Mouse (Mus musculus): ENCODE measurements around the gene Kcnmb2.
A peak's percentile ranks its signal among the peaks of the same experiment; 100 is the strongest.

Kcnmb2 gene

DNA sequence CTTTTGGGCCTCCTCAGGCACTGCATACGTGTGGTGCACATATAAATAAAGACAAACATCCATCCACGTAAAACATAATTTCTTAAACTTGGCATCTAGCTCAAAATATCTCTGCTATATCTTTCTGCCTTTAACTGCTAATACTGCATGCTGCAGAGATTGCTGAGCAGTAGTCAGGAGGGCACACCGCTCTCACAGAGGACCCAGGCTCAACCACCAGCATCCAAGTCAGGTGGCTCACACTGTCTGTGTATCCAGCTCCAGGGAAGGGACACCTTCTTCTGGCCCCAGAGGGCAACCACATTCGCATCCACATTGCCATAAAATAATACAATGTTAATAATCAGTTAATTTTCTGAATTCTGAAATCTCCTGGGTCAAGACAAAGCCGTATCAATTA lies 241.9 kb downstream of the Kcnmb2 start:
- no peak for DNase-seq (ENCODE audit: low spot score)

DNA sequence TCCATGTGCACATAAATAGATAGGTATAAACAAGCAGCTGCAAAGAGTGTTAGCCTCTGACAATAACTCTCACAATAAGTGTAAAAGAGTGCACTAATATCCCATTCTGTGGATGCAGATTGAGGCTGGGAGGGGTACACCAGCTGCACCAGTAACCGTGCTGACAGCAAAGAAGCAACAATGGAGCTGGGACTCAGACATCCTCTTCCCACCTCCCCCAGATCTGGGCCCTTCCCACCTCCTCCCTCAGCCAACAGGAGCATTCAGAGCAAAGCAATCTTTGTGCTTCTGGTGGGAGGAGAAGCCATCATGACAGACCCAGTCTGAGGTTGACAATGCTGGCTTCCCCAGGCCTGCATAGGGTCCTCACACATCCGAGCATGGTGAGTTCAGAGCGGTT lies 242.3 kb downstream of the Kcnmb2 start:
- DNase-seq (ENCODE audit: low spot score), result no peak

DNA sequence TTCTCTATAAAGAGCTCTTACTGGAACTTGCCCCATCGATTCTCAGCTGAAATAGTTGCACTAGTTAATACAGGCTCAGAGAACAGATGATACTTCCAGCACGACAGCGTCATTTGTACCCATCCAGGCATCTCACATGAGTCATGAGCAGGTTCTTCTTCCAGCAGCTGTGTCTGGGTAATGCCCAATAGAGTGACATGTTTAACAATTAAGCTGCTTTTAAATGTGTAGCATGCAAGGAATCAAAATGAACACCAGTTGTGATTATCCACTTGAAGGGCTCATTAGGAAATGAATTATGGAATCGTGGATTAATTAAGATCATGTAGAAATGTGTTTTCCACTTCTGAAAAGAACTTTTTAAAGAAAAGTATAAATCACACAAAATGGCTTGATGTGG lies 245.4 kb downstream of the Kcnmb2 start:
- DNase-seq (ENCODE audit: low spot score), result no peak

DNA sequence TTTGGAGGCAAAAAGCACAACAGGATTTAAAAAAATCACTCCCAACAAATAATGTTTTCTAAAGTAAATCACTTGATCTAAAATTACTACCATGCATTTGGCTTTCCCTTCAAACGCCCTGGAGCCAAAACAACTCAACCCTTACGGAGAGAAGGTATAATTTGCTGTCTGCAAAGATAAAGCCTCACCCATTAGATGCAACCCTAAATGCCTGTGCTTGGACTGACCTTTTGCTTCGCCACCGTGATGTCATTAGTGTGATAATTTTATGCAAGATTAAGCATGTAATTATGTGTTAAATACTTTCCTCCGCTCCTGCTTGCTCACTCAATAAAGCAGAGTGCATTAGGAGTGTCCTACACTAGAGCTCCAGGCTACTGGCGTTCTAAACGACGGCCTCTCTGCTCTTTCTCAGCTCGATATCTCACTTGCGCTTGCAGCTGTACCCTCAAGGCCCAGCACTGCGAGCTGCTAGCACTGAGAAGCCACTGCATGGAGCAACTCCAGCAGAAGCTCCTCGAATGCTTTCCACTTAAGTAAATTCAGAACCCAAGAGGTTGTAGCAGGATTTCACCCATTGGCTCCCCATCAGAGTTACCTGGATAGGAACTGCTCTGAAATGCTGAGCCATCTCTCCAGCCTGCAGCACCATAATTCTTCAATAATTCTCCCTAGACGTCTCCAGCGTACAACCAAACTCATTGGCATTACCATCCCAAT lies 247.7 kb downstream of the Kcnmb2 start:
- no peak for DNase-seq (ENCODE audit: low spot score)

DNA sequence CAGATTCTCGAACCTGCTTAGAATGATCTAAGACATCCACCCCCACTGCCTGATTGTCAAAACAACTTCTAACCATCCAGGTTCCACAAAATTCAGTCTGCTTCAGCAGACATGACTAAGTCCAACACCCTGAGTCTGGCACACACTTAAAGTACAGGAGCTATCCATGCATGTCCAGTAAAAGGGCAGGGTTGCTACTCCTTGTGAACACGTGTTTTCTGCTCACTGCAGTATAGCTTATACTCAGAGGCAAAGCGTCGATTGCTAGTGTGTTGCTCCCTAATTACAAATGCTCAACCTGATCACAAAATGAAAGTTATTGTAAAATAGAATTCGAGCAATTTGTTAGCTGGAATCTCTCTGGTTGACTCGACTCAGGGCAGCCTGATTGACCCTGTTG lies 278.2 kb downstream of the Kcnmb2 start:
- no peak for DNase-seq (ENCODE audit: low spot score)

DNA sequence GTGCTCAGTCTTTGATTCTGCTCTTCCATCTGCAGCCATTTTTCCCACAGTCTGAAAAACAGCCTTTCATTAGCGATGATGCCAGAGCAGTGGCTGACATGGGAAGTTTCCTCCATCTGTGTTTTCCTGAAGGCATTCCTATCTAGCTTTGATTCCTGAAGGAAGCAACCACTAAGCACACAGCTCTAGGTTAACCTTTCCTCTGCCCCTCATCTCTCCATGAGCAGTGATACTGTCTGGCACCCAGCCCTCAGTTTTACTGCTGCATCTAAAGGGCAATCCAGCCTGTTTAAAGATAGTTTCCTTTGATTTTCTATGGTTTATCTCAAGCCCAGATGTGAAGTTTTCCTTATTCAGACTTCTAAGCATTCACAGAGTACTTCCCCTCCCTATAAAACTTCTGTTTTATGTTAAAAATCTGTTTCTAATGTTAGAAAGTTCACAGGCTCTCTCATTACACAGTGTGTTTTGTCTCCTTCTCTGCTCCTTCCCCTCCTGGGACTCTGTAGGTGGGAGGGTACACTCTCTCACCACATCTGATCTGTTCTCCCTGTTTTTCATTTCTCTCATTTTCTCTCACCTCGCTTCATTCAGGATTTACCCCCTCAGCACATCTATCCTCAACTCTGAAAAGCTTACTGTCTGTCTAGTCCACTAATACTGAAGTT lies 283.7 kb downstream of the Kcnmb2 start:
- no peak for DNase-seq (ENCODE audit: low spot score)

DNA sequence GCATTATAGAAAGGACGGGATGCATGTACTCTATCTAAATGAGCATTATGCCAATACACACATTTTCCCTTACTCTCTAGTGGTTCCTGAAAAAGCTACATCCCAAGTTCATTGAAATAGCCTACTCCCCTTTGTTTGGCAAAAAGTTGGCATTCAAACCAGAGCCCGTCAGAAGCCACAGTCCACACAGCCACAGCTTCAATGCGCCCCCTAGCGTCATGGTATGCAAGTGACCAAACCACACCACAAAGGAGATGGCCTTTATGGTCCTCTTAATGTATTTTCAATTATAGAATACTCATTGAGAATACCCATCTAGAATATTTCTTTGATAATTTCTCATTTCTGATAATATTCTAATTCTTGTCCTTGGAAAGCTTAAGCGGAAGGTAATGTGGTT lies 286.2 kb downstream of the Kcnmb2 start:
- DNase-seq (ENCODE audit: low spot score), result peak; percentile 9

DNA sequence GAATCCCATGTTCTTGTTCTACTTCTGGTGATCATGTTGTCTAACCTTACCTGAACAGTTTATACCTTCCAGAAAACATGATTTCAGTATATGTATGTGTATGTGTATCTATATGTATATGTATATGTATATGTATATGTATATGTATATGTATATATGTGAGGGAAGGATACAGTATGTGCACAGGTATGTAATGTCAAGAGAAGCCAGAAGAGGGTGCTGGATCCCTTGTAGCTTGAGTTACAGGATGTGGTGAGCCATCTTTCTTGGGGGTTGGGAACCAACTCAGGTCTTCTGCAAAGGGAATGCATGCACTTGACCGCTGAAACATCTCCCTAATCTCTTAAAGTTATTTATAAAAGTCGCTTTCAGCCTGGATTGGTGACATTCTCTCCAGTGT lies 286.6 kb downstream of the Kcnmb2 start:
- no peak for DNase-seq (ENCODE audit: low spot score)

DNA sequence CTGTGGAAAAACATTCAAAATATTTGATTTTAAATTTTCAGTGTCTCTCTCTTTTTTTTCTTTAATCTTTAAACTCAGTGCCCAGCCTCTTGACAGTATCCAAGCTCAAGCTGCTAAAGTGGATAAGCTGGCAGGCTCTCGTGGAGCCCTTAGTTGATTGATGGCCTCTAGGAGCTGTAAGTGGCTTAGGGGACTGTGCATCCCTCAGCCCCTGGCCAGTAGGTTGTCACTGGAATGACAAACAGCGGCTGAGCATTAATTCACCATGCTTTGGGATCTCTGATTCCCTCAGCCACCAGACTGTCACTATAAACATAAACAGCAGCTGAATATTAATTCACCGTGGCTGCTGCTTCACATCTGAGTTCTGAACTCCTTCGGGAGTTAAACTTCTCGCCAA lies 287.6 kb downstream of the Kcnmb2 start:
- DNase-seq (ENCODE audit: low spot score), result no peak

DNA sequence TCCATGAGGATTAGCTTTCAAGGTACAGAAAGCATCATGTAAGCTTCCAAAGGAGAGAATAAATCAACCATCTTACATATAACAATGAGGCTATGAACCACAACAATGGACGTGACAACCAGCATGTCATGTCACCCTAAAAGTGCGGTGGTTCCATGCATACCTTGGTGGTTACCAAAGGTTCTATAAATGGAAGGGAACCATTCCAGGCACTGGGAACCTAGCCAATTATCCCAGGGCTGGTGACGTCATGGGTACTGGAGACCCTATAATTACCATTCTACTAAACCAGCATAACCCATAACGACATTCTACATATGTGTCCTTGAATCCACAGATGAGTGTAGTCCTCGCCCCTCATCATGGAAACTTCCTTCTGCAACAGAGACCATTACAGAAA lies 291.7 kb downstream of the Kcnmb2 start:
- no peak for DNase-seq (ENCODE audit: low spot score)

DNA sequence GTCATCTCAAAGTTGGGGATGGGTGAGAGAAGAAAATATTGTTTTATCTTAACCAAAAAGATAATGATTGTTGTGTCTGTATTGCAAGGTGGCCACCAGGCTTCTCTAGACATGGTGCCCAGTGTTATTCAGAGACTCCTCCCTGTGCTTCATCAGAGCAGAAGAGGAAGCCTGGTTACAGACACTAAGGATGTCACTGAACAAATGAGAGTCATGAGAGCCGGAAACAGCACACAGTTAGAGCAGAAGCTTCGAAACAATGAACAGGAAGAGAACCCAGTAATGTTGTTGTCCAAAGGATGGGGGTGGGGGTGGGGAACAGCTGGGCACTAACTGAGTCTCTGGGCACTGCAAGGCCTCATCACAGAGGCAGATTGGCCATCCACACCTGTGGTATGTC lies 324.4 kb downstream of the Kcnmb2 start:
- no peak for DNase-seq (ENCODE audit: low spot score)

DNA sequence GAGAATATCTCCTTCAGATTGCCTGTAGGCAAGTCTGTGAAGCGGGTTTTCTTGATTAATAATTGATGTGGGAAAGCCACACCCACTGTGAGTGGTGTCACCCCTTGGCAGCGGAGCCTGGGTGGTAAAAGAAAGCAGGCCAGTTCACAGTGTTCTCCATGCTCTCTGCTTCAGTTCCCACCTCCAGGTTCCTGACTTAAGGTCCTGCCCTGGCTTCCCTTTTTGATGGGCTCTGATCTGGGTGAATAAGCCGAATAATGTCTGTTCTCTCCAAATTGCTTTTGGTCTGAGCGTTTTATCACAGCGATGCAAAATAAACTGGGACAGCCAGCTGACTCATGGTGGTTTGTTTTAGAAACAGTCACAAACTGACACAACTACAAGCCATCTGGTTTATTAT lies 334.5 kb downstream of the Kcnmb2 start:
- DNase-seq (ENCODE audit: low spot score), result peak; percentile 25
